Mouse (Mus musculus): ENCODE results near the gene Cwc25.
A peak's percentile ranks its signal among the peaks of the same experiment; 100 is the strongest.
"Not testable (repeated sequence)": the region's sequence is repeated elsewhere in the genome, so short reads cannot be mapped to it uniquely, and the experiment has no call there.

Gene Cwc25

GRCm38 (mm10) chr11:97800691-97801408, 34.5 kb upstream of the Cwc25 start:
- peak; percentile 29 for DNase-seq (ENCODE audit: low spot score in 2 of 2)

DNA sequence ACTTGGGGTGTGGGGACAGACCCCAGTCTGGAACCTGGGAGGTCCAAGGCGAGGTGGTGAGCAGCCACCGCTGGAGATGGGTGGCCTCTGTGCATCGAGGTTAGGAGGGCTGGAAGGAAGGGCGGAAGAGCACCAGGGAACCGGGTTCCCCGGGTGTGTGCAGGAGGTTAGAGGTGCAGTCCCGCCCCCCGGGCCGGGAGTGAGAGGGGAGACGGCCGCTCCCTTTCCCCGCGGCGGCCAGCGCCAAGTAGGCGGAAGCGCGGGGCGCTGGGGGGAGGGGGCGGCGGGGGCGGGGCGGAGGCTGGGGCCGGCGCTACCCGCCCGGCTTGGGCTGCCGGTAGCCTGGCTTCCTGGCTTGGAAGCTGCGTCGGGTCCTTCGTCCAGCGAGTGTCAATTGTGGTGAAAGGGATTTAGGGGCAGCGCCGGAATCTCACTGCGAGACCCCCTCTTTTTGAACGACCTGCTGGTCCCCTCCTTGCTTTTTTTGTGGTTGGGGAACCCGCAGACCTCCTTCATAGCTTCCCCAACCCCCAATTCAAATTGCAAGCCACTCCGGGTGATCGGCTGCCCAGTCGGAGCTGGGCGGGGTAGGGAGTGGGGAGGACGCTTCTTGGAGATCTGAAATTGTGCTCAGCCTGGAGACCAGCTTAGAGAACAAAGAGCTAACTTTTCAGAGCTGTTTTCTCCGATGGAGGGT, 33.8 kb upstream of the Cwc25 start:
- peak; percentile 72 to 79 for DNase-seq (ENCODE audit: low spot score in 2 of 2)

DNA sequence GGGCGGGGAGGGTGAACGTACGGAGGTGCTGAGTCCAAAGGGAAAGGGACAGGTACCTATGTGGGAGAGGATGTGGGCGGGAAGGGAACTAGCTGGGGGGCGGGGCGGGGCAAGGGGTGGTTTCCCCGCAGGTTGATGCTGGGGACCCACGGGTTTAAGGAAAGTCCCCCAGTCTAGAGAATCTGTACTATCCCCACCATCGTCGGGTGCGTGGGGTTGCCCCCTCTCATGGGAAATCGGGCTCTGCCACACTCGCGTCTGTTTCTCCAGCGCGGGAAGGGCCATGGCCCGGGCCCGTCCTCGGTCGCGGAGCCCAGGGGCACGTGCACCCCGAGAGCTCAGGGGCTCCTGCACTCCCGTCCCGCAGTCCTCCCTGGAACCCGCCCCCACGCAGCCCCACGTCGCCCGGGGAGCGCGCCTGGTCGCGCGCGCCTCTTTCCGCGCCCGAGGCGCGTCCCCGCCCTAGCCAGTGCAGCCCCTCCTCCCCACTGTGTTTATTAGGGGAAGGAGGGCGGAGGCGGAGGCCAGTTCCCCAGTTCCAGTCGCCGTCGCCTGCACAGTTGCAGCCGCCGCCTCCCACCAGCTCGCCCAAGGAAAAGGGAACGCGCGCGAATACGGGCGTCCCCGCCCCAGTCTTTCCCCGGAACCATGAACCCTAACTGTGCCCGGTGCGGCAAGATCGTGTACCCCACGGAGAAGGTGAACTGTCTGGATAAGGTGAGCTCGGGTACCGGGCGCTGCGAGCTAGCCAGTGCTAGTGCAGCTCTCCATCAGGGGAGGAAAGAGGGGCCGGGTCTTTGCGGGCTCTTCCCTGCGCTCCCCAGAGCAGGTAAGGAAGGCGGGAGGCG, 33.0 kb upstream of the Cwc25 start:
- peak; percentile 79 to 80 for DNase-seq (ENCODE audit: low spot score in 2 of 2)

GRCm38 (mm10) chr11:97798782-97799145, 32.4 kb upstream of the Cwc25 start, which contains the start of gene Lasp1:
Lasp1 (plus strand) TSS chr11:97799000.
- DNase-seq (ENCODE audit: low spot score in 2 of 2) = peak; percentile 84 to 94

DNA sequence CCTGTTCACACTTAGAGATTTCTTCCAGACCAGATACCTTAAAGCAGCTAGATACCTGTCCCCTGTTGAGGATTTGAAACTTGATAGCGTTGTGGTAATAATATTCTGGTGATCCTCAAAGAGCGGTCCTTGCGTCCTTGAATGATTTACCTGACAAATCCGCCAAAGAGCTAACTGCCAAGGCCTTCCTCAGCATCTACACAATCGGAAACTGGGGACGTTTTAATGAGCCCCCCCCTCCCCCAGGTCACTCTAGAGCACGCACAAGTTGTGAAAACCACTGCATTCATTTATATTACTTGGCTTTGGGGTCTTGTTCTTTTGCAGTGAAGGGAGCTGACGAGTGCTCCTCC, 31.7 kb upstream of the Cwc25 start:
- DNase-seq (ENCODE audit: low spot score in 2 of 2) = no peak

GRCm38 (mm10) chr11:97797369-97798082, 31.2 kb upstream of the Cwc25 start:
- DNase-seq (ENCODE audit: low spot score in 2 of 2) = no peak

GRCm38 (mm10) chr11:97796910-97797309, 30.6 kb upstream of the Cwc25 start:
- DNase-seq (ENCODE audit: low spot score in 2 of 2) = peak; percentile 61 to 81

GRCm38 (mm10) chr11:97793165-97793564, 26.8 kb upstream of the Cwc25 start:
- DNase-seq (ENCODE audit: low spot score in 2 of 2) = peak in 1 of 2 experiments; percentile 77

- DNase-seq (ENCODE audit: low spot score in 2 of 2) = not testable (repeated sequence)
Measured at GRCm38 (mm10) chr11:97790778-97791438, 24.6 kb upstream of the Cwc25 start.

GRCm38 (mm10) chr11:97789727-97790126, 23.4 kb upstream of the Cwc25 start:
- DNase-seq (ENCODE audit: low spot score in 2 of 2) = no peak

DNA sequence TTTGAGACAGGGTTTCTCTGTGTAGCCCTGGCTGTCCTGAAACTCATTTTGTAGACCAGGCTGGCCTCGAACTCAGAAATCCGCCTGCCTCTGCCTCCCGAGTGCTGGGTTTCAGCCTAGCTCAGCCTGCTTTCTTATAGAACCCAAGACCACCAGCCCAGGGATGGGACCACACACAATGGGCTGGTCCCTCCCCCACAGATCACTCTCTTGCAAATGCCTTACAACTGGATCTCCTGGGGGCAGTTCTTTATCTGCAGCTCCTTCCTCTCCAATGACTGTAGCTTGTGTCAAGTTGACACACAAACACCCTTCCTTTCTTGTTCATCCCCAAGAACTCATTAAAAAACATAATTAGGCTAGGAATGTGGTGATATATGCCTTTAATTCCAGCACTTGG, 21.6 kb upstream of the Cwc25 start:
- no peak for DNase-seq (ENCODE audit: low spot score in 2 of 2)

DNA sequence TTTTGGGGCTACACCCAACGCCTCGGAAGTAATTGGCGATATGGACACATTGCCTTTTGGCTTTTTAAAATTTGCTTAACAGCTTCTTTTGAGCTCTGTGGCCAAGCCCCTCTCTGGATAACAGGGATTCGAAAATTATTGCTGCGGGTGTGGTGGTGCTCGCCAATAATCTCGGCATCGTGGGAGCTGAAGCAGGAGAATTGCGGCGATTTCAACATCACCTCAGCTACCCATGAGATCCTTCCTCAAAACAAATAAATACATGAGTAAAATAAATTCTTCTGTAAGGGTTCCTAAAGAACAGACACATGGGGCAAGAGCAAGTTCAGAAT, 16.2 kb upstream of the Cwc25 start:
- no peak for DNase-seq (ENCODE audit: low spot score in 2 of 2)

- DNase-seq (ENCODE audit: low spot score in 2 of 2) = peak; percentile 97 to 99
Measured at GRCm38 (mm10) chr11:97781832-97782563, 15.6 kb upstream of the Cwc25 start, which contains the start of gene Rpl23. Rpl23 (minus strand) TSS chr11:97782437.

DNA sequence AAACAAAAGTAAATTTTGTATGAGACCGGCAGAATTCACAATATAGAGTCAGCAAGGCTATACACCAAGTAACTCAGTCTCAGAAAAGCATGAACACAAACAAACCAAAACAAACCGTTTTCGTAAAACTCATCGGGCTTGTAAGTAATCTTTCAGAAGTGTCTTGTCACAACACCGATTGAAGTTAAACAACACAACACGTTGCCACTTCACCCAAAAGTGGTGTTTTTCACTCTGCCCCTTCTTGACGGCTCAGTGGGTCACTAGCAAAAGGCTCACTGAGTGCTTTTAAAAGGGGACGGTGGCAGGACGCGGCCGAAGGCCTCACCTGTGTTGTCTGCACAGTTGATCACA, 15.1 kb upstream of the Cwc25 start:
- no peak for DNase-seq (ENCODE audit: low spot score in 2 of 2)

DNA sequence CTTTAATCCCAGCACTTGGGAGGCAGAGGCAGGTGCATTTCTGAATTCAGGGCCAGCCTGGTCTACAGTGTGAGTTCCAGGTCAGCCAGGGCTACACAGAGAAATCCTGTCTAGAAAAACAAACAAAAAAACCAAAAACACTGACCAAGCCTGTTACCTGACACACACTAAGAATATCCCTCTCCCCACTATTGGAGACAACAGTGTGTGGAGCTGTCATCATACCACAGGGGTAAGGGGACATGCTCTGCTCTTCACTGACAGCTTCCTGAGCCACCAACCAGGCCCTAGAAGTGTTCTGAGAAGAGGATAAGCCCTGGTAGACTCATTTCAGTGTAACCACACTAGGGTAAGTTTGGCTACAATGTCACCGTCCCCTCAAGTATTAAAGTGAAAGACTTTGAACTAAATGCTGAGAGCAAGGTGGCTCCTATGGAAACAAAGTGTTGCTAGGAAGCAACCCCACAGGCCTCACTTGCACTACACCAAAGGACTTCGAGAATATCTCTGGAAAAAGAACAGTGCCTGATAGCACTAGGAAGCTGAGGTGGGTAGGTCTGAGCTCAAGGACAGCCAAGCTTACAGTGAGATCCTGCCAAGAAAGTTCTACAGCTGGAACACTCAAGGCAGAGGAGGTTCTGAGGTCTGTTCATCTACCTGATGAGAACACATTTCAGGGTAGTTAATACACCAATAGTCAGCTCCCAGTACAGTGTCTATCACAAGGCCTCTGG, 13.8 kb upstream of the Cwc25 start:
- DNase-seq (ENCODE audit: low spot score in 2 of 2) = no peak

DNA sequence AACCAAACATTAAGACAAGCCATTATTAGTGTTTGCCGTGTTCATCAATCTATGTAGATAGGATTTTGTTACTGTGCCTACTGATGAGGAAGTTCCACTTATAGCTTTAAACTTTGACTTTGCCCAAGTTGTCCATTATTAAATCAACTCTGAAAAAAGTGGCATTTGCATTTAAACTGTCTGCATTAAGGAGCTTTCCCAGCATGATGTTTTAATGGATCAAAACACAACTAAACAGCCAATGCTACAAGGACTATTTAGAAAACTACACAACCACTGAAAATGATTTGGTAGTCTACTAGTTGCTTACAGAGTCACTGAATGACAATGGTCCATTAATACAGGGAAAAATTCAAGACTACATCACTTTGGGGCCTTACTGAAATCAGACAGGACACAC, 12.6 kb upstream of the Cwc25 start:
- no peak for DNase-seq (ENCODE audit: low spot score in 2 of 2)

DNA sequence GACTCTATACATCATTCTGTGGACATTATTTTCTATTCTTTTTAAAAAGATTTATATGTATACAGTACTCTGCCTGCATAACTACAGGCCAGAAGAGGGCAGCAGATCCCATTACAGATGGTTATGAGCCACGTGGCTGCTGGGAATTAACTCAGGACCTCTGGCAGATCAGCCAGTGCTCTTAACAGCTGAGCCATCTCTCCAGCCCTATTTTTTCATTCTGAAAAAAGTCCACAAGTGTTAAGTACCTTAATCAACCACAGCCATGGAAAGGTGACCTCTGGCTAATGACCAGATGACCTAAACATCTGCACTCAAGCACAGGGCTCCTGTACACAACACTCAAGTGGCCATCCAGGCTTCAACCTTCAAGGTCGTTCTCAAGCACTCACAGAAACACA, 10.8 kb upstream of the Cwc25 start:
- no peak for DNase-seq (ENCODE audit: low spot score in 2 of 2)

GRCm38 (mm10) chr11:97776497-97777128, 10.3 kb upstream of the Cwc25 start:
- no peak for DNase-seq (ENCODE audit: low spot score in 2 of 2)

- no peak for DNase-seq (ENCODE audit: low spot score in 2 of 2)
Measured at GRCm38 (mm10) chr11:97775808-97776496, 9.6 kb upstream of the Cwc25 start, which contains the start of gene 1700001P01Rik. 1700001P01Rik (minus strand) TSS chr11:97775918.
